Mouse (Mus musculus): ENCODE measurements around the gene Vnn3. TPM values are rescaled to one million over a fixed set of nuclear protein-coding genes. Genes with fewer than 3 reads are reported as not detected.

Vnn3 gene
- polyA plus RNA-seq, 1 experiment from 2014 or later, result not detected

- Histone ChIP-seq H3K27me3 (ENCODE audit: control insufficient read depth, insufficient read depth, low read length) (no peaks in the 10 kb centered on the region), H3K9ac (no peak overlapping the region), H3K4me1 (replicated peaks; ENCODE audit: control insufficient read depth, insufficient read depth, low read length) (no peaks in the 10 kb centered on the region), H3K4me3 (replicated peaks; ENCODE audit: low read length) (no peak overlapping the region), H3K36me3 (replicated peaks; ENCODE audit: control insufficient read depth, insufficient read depth) (no peaks in the 10 kb centered on the region), H3K27ac (no peak overlapping the region), H3K9me3 (ENCODE audit: control insufficient read depth, low read length) (no peaks in the 10 kb centered on the region), H3K4me2 (replicated peaks) (no peak overlapping the region)
- DNase-seq (ENCODE audit: low spot score), result no peak
- no peak for ATAC-seq (ENCODE audit: low FRiP score)
- 92% methylated on average over 1 of the region's 1 CpGs for WGBS
Measured at GRCm38 (mm10) chr10:23884910-23885309, 33.6 kb downstream of the Vnn3 start.

GRCm38 (mm10) chr10:23886060-23886459, 34.8 kb downstream of the Vnn3 start:
- DNase-seq (ENCODE audit: low spot score) (no peak), ATAC-seq (ENCODE audit: low FRiP score) (no peak)
- 76% methylated on average over 3 of the region's 3 CpGs for WGBS
- no peak overlapping the region for H3K27ac ChIP-seq
- no peaks in the 10 kb centered on the region for H3K27me3 ChIP-seq (ENCODE audit: control insufficient read depth, insufficient read depth, low read length)
- H3K4me2 ChIP-seq (replicated peaks), result no peak overlapping the region
- no peaks in the 10 kb centered on the region for H3K9me3 ChIP-seq (ENCODE audit: control insufficient read depth, low read length)
- no peak overlapping the region for H3K4me3 ChIP-seq (replicated peaks; ENCODE audit: low read length)
- H3K4me1 ChIP-seq (replicated peaks; ENCODE audit: control insufficient read depth, insufficient read depth, low read length), result no peaks in the 10 kb centered on the region
- H3K36me3 ChIP-seq (replicated peaks; ENCODE audit: control insufficient read depth, insufficient read depth), result no peaks in the 10 kb centered on the region
- no peak overlapping the region for H3K9ac ChIP-seq

GRCm38 (mm10) chr10:23892987-23893386, 41.7 kb downstream of the Vnn3 start:
- no peak overlapping the region for H3K9ac ChIP-seq
- ATAC-seq (ENCODE audit: low FRiP score), result no peak
- H3K36me3 ChIP-seq (replicated peaks; ENCODE audit: control insufficient read depth, insufficient read depth), result no peaks in the 10 kb centered on the region
- DNase-seq (ENCODE audit: low spot score), result no peak
- H3K4me3 ChIP-seq (replicated peaks; ENCODE audit: low read length), result no peak overlapping the region
- H3K9me3 ChIP-seq (ENCODE audit: control insufficient read depth, low read length), result no peaks in the 10 kb centered on the region
- 92% methylated on average over 1 of the region's 1 CpGs for WGBS
- no peak overlapping the region for H3K4me2 ChIP-seq (replicated peaks)
- H3K4me1 ChIP-seq (replicated peaks; ENCODE audit: control insufficient read depth, insufficient read depth, low read length), result no peaks in the 10 kb centered on the region
- H3K27ac ChIP-seq, result no peak overlapping the region
- H3K27me3 ChIP-seq (ENCODE audit: control insufficient read depth, insufficient read depth, low read length), result no peaks in the 10 kb centered on the region

GRCm38 (mm10) chr10:23894601-23895349, 43.5 kb downstream of the Vnn3 start, which contains the start of gene Vnn1:
Gene Vnn1 (plus strand): TSS chr10:23894688.
- H3K4me2 ChIP-seq (replicated peaks), result peak within 1 kb of the TSS; percentile 43
- H3K36me3 ChIP-seq (replicated peaks; ENCODE audit: control insufficient read depth, insufficient read depth), result no peaks in the 10 kb centered on the region
- WGBS, result 42% methylated on average over 21 of the region's 21 CpGs
- H3K27ac ChIP-seq, result no peak within 1 kb of the TSS
- H3K9ac ChIP-seq, result no peak within 1 kb of the TSS
- H3K9me3 ChIP-seq (ENCODE audit: control insufficient read depth, low read length), result no peaks in the 10 kb centered on the region
- 0 out of 2 replicates have a peak within 1 kb of the TSS, but pooled peaks have one; percentile 9 for H3K4me3 ChIP-seq (replicated peaks; ENCODE audit: low read length)
- no peak for DNase-seq (ENCODE audit: low spot score)
- ATAC-seq (ENCODE audit: low FRiP score), result no peak
- H3K27me3 ChIP-seq (ENCODE audit: control insufficient read depth, insufficient read depth, low read length), result no peaks in the 10 kb centered on the region
- no peaks in the 10 kb centered on the region for H3K4me1 ChIP-seq (replicated peaks; ENCODE audit: control insufficient read depth, insufficient read depth, low read length)

- Histone ChIP-seq H3K27me3 (ENCODE audit: control insufficient read depth, insufficient read depth, low read length) (no peaks in the 10 kb centered on the region), H3K27ac (no peak overlapping the region), H3K4me3 (replicated peaks; ENCODE audit: low read length) (no peak overlapping the region), H3K9ac (no peak overlapping the region), H3K9me3 (ENCODE audit: control insufficient read depth, low read length) (no peaks in the 10 kb centered on the region), H3K4me2 (replicated peaks) (no peak overlapping the region; the same call in 1 of the 2 replicates), H3K36me3 (replicated peaks; ENCODE audit: control insufficient read depth, insufficient read depth) (no peaks in the 10 kb centered on the region), H3K4me1 (replicated peaks; ENCODE audit: control insufficient read depth, insufficient read depth, low read length) (no peaks in the 10 kb centered on the region)
- WGBS, result 83% methylated on average over 7 of the region's 7 CpGs
- DNase-seq (ENCODE audit: low spot score) (no peak), ATAC-seq (ENCODE audit: low FRiP score) (no peak)
Measured at GRCm38 (mm10) chr10:23895376-23895775, 44.1 kb downstream of the Vnn3 start.

- Histone ChIP-seq H3K27me3 (ENCODE audit: control insufficient read depth, insufficient read depth, low read length) (no peaks in the 10 kb centered on the region), H3K4me1 (replicated peaks; ENCODE audit: control insufficient read depth, insufficient read depth, low read length) (no peaks in the 10 kb centered on the region), H3K9ac (no peak overlapping the region), H3K27ac (no peak overlapping the region), H3K4me3 (replicated peaks; ENCODE audit: low read length) (no peak overlapping the region), H3K4me2 (replicated peaks) (no peak overlapping the region), H3K36me3 (replicated peaks; ENCODE audit: control insufficient read depth, insufficient read depth) (no peaks in the 10 kb centered on the region), H3K9me3 (ENCODE audit: control insufficient read depth, low read length) (no peaks in the 10 kb centered on the region)
- DNase-seq (ENCODE audit: low spot score) (no peak), ATAC-seq (ENCODE audit: low FRiP score) (no peak)
- WGBS, result 41% methylated on average over 3 of the region's 3 CpGs
Measured at GRCm38 (mm10) chr10:23901119-23901518, 49.9 kb downstream of the Vnn3 start.

GRCm38 (mm10) chr10:23905661-23906060, 54.4 kb downstream of the Vnn3 start:
- H3K36me3 ChIP-seq (replicated peaks; ENCODE audit: control insufficient read depth, insufficient read depth), result no peaks in the 10 kb centered on the region
- no peaks in the 10 kb centered on the region for H3K9me3 ChIP-seq (ENCODE audit: control insufficient read depth, low read length)
- no peaks in the 10 kb centered on the region for H3K27me3 ChIP-seq (ENCODE audit: control insufficient read depth, insufficient read depth, low read length)
- H3K4me1 ChIP-seq (replicated peaks; ENCODE audit: control insufficient read depth, insufficient read depth, low read length), result no peaks in the 10 kb centered on the region
- no peak overlapping the region for H3K9ac ChIP-seq
- DNase-seq (ENCODE audit: low spot score), result no peak
- no peak overlapping the region for H3K4me3 ChIP-seq (replicated peaks; ENCODE audit: low read length)
- no peak overlapping the region for H3K27ac ChIP-seq
- H3K4me2 ChIP-seq (replicated peaks), result no peak overlapping the region
- 84% methylated on average over 1 of the region's 1 CpGs for WGBS
- no peak for ATAC-seq (ENCODE audit: low FRiP score)

Other genes starting within 250 kb of the Vnn3 start
- 114 and 132 TPM in 2 replicates for gene Rps12, start 64.2 kb upstream of the Vnn3 start, polyA plus RNA-seq (2014; fragmentation: Nextera tagmentation; extraction: Ambion mirVana)
- gene Slc18b1, start 54.5 kb upstream of the Vnn3 start, polyA plus RNA-seq (2014; fragmentation: Nextera tagmentation; extraction: Ambion mirVana), result 22.6 and 25.5 TPM in 2 replicates
- gene Vnn1, start 43.2 kb downstream of the Vnn3 start, polyA plus RNA-seq (2014; fragmentation: Nextera tagmentation; extraction: Ambion mirVana), result 0.33 TPM in 1 of 2 replicates, not detected in the other
- not detected in 2 replicates for gene Taar1, start 68.9 kb downstream of the Vnn3 start, polyA plus RNA-seq (2014; fragmentation: Nextera tagmentation; extraction: Ambion mirVana)
- not detected in 2 replicates for gene Taar2, start 87.1 kb downstream of the Vnn3 start, polyA plus RNA-seq (2014; fragmentation: Nextera tagmentation; extraction: Ambion mirVana)
- not detected in 2 replicates for gene Taar3, start 98.1 kb downstream of the Vnn3 start, polyA plus RNA-seq (2014; fragmentation: Nextera tagmentation; extraction: Ambion mirVana)
- gene Taar4, start 109.0 kb downstream of the Vnn3 start, polyA plus RNA-seq (2014; fragmentation: Nextera tagmentation; extraction: Ambion mirVana), result not detected in 2 replicates
- not detected in 2 replicates for gene Taar5, start 119.2 kb downstream of the Vnn3 start, polyA plus RNA-seq (2014; fragmentation: Nextera tagmentation; extraction: Ambion mirVana)
- gene Taar6, start 134.2 kb downstream of the Vnn3 start, polyA plus RNA-seq (2014; fragmentation: Nextera tagmentation; extraction: Ambion mirVana), result not detected in 2 replicates
- not detected in 2 replicates for gene Taar7a, start 142.0 kb downstream of the Vnn3 start, polyA plus RNA-seq (2014; fragmentation: Nextera tagmentation; extraction: Ambion mirVana)
- not detected in 2 replicates for gene Taar7b, start 148.5 kb downstream of the Vnn3 start, polyA plus RNA-seq (2014; fragmentation: Nextera tagmentation; extraction: Ambion mirVana)
- gene Taar7d, start 175.8 kb downstream of the Vnn3 start, polyA plus RNA-seq (2014; fragmentation: Nextera tagmentation; extraction: Ambion mirVana), result not detected in 2 replicates
- not detected in 2 replicates for gene Taar7e, start 186.2 kb downstream of the Vnn3 start, polyA plus RNA-seq (2014; fragmentation: Nextera tagmentation; extraction: Ambion mirVana)
- not detected in 2 replicates for gene Taar7f, start 198.0 kb downstream of the Vnn3 start, polyA plus RNA-seq (2014; fragmentation: Nextera tagmentation; extraction: Ambion mirVana)
- gene Taar8a, start 225.0 kb downstream of the Vnn3 start, polyA plus RNA-seq (2014; fragmentation: Nextera tagmentation; extraction: Ambion mirVana), result not detected in 2 replicates
- not detected in 2 replicates for gene Taar8b, start 240.8 kb downstream of the Vnn3 start, polyA plus RNA-seq (2014; fragmentation: Nextera tagmentation; extraction: Ambion mirVana)